Mouse (Mus musculus): ENCODE data around the gene Gm11757.
"Not testable (repeated sequence)": the region's sequence is repeated elsewhere in the genome, so short reads cannot be mapped to it uniquely, and the experiment has no call there.

Gm11757 gene

DNA sequence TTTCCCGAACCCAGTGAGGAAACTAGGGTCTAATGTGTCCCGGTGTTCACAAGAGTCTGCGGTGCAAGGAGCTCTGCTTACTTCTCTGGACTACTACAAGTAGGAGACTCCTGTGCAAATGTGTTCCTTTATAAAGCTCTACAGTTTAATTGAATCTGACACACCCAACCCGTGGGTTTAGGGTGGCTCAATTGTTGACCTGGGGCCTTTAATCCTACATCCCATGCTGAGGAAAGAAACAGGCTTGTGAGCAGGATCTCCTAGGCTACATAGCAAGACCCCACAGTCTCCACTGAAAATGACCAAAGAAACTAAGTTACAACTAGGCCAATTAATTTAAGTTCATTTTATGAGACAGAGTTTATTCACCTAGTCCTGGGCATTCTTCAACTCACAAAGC lies at the start of gene Gm11757:
Gene Gm11757 (minus strand): TSS at position 101 of the 400 bp plus-strand sequence.
- DNase-seq, result not testable (repeated sequence)

GRCm38 (mm10) chr4:73920660-73921059 lies 29.7 kb upstream of the Gm11757 start, which contains the start of gene Gm11756:
Gene Gm11756 (minus strand): TSS chr4:73920760.
- not testable (repeated sequence) for DNase-seq

GRCm38 (mm10) chr4:73905853-73906252 lies 14.9 kb upstream of the Gm11757 start, which contains the start of gene Gm13871:
Gene Gm13871 (minus strand): TSS chr4:73905953.
- DNase-seq, result not testable (repeated sequence)

DNA sequence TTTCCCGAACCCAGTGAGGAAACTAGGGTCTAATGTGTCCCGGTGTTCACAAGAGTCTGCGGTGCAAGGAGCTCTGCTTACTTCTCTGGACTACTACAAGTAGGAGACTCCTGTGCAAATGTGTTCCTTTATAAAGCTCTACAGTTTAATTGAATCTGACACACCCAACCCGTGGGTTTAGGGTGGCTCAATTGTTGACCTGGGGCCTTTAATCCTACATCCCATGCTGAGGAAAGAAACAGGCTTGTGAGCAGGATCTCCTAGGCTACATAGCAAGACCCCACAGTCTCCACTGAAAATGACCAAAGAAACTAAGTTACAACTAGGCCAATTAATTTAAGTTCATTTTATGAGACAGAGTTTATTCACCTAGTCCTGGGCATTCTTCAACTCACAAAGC lies 14.7 kb downstream of the Gm11757 start, which contains the start of gene Gm11758:
Gene Gm11758 (minus strand): TSS at position 101 of the 400 bp plus-strand sequence.
- not testable (repeated sequence) for DNase-seq

Data from thymus, postnatal 36 days (tissue).